Mouse (Mus musculus) cortical plate, adult 2 months (tissue): ENCODE data around the gene Doc2g.

ENCODE experiments used
- CTCF ChIP-seq: fragments of 200-500 bp; IDR thresholded peaks from 2 replicates; pipeline ENCODE4 v1.5.1; 2011; ENCODE audit warnings: mild to moderate bottlenecking, control low read depth, low read length; ENCODE audit not compliant: insufficient read depth; ENCODE audit errors: extremely low read depth
- POLR2A ChIP-seq: fragments of 200-500 bp; IDR thresholded peaks from 2 replicates; pipeline ENCODE4 v1.6.1; 2011; ENCODE audit warnings: mild to moderate bottlenecking, low read length, control low read depth; ENCODE audit not compliant: insufficient read depth; ENCODE audit errors: extremely low read depth

DNA sequence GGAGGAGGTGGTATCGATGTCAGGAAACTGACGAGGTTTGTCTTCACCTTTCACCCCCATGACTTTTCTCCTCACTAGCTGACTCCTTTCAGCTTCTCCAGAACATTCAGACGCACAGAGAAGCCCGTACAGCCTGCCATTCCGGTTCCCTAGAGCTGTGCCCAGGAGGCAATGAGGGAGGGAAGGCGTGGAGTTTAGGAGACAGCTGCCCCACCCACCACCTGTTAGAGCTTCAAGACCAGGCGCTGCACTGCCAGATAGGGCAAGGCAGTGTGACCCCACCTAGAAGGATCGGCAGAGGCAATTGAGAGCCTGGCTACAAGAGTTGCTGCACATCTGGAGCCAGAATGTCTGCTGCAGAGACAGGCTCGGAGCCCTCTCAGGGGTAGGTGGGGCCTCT lies 30.9 kb upstream of the Doc2g start, which contains the start of gene Aldh3b2:
- TF ChIP-seq POLR2A, result no peak
- TF ChIP-seq CTCF, result no peak
